Mouse (Mus musculus) cerebellum, adult 8-10 months (tissue): ENCODE measurements at regions not wholly inside any gene's neighbourhood (a gene's known extent, or its start where the extent isn't known, plus 50 kb on each side); places are given as distances from the start of the nearest gene placed in this dataset.

Experiments used
- DNase-seq: peaks from one replicate; pipeline ENCODE4 v3.0.0; 2022

- DNase-seq = no peak
Observed at GRCm38 (mm10) chr1:128723843-128724242, 131.8 kb upstream of the Cxcr4 start.

- DNase-seq = no peak
Observed at GRCm38 (mm10) chr1:128722061-128722471, 130.0 kb upstream of the Cxcr4 start.

- no peak for DNase-seq
Observed at GRCm38 (mm10) chr1:128714843-128715242, 122.8 kb upstream of the Cxcr4 start.

GRCm38 (mm10) chr1:128712876-128713275 is 120.8 kb upstream of the Cxcr4 start:
- no peak for DNase-seq

GRCm38 (mm10) chr1:128711121-128711520 is 119.0 kb upstream of the Cxcr4 start:
- DNase-seq = no peak

GRCm38 (mm10) chr1:128707747-128708146 is 115.7 kb upstream of the Cxcr4 start:
- no peak for DNase-seq

- no peak for DNase-seq
Observed at GRCm38 (mm10) chr1:128706167-128706566, 114.1 kb upstream of the Cxcr4 start.

- DNase-seq = no peak
Observed at GRCm38 (mm10) chr1:128705071-128705503, 113.0 kb upstream of the Cxcr4 start.

- no peak for DNase-seq
Observed at GRCm38 (mm10) chr1:128701326-128701725, 109.2 kb upstream of the Cxcr4 start.

GRCm38 (mm10) chr1:128697962-128698361 is 105.9 kb upstream of the Cxcr4 start:
- no peak for DNase-seq

- DNase-seq = no peak
Observed at GRCm38 (mm10) chr1:128695936-128696335, 103.8 kb upstream of the Cxcr4 start.

GRCm38 (mm10) chr1:128692799-128693198 is 100.7 kb upstream of the Cxcr4 start:
- DNase-seq = no peak

- no peak for DNase-seq
Observed at GRCm38 (mm10) chr1:128692313-128692712, 100.2 kb upstream of the Cxcr4 start.

GRCm38 (mm10) chr1:128687236-128687927 is 95.3 kb upstream of the Cxcr4 start:
- DNase-seq = no peak

- no peak for DNase-seq
Observed at GRCm38 (mm10) chr1:128685467-128686137, 93.5 kb upstream of the Cxcr4 start.

- no peak for DNase-seq
Observed at GRCm38 (mm10) chr1:128682942-128683341, 90.8 kb upstream of the Cxcr4 start.

- no peak for DNase-seq
Observed at GRCm38 (mm10) chr1:128681261-128681660, 89.2 kb upstream of the Cxcr4 start.

GRCm38 (mm10) chr1:128680538-128680937 is 88.4 kb upstream of the Cxcr4 start:
- DNase-seq = no peak

GRCm38 (mm10) chr1:128680012-128680411 is 87.9 kb upstream of the Cxcr4 start:
- no peak for DNase-seq

GRCm38 (mm10) chr1:128679005-128679980 is 87.2 kb upstream of the Cxcr4 start:
- no peak for DNase-seq

GRCm38 (mm10) chr1:128675538-128675937 is 83.4 kb upstream of the Cxcr4 start:
- no peak for DNase-seq

- no peak for DNase-seq
Observed at GRCm38 (mm10) chr1:128672306-128672705, 80.2 kb upstream of the Cxcr4 start.

GRCm38 (mm10) chr1:128671495-128671894 is 79.4 kb upstream of the Cxcr4 start:
- no peak for DNase-seq
